Mouse (Mus musculus): ENCODE data around the gene Otop2. TPM values are rescaled to one million over a fixed set of nuclear protein-coding genes. Genes with fewer than 3 reads are reported as not detected.

Gene Otop2
- polyA plus RNA-seq (2021) = not detected

GRCm38 (mm10) chr11:115306863-115307262 lies at the start of gene Otop2:
TSS of gene Otop2 (plus strand) at chr11:115307163.
- TF ChIP-seq CTCF (IDR thresholded peaks at IDR 0.05) = no peak
- no peaks in the 10 kb centered on the region for H3K27me3 ChIP-seq
- in situ Hi-C loops (cut with MboI; ENCODE audit: low pct_unique_long_range_greater_than_20kb) = no loop called here
- DNase-seq (ENCODE audit: low read depth, low spot score) (no peak), ATAC-seq (no peak)
- POLR2A ChIA-PET = no interaction called here
- CTCF ChIA-PET = no interaction called here

- ATAC-seq = no peak
- ChIA-PET POLR2A (no interaction called here), CTCF (interaction anchor here (0.9 kb wide), 1 partner anchor 11 kb away, joined by 3 read pairs; no protein-coding TSS in a partner anchor)
- no peak for DNase-seq (ENCODE audit: low read depth, low spot score)
- TF ChIP-seq CTCF (IDR thresholded peaks at IDR 0.05) = no peak
- in situ Hi-C loops (cut with MboI; ENCODE audit: low pct_unique_long_range_greater_than_20kb) = no loop called here
- H3K27me3 ChIP-seq = peaks cover 39% of the 10 kb centered on the region
Measured at GRCm38 (mm10) chr11:115257775-115258510, 49.0 kb upstream of the Otop2 start.

- ATAC-seq = no peak
Measured at GRCm38 (mm10) chr11:115259134-115259533, 47.8 kb upstream of the Otop2 start.

GRCm38 (mm10) chr11:115262954-115263353 lies 44.0 kb upstream of the Otop2 start:
- CTCF ChIA-PET = interaction anchor here (0.9 to 1.3 kb wide), 2 partner anchors 61 to 102 kb away, joined by 3 to 5 read pairs; no protein-coding TSS in a partner anchor
- H3K27me3 ChIP-seq = peaks cover 61% of the 10 kb centered on the region

More at GRCm38 (mm10) chr11:115259134-115259533, 47.8 kb upstream of the Otop2 start:
- CTCF ChIA-PET = interaction anchor here (1.3 kb wide), 1 partner anchor 10 kb away, joined by 3 read pairs; no protein-coding TSS in a partner anchor
- no peak for DNase-seq (ENCODE audit: low read depth, low spot score)
- in situ Hi-C loops (cut with MboI; ENCODE audit: low pct_unique_long_range_greater_than_20kb) = no loop called here
- TF ChIP-seq CTCF (IDR thresholded peaks at IDR 0.05) = no peak
- POLR2A ChIA-PET = no interaction called here
- peaks cover 50% of the 10 kb centered on the region for H3K27me3 ChIP-seq

GRCm38 (mm10) chr11:115264136-115264861 lies 42.7 kb upstream of the Otop2 start:
- ATAC-seq = no peak
- peaks cover 60% of the 10 kb centered on the region for H3K27me3 ChIP-seq
- DNase-seq (ENCODE audit: low read depth, low spot score) = no peak
- ChIA-PET POLR2A (no interaction called here), CTCF (no interaction called here)
- no peak for TF ChIP-seq CTCF (IDR thresholded peaks at IDR 0.05)
- in situ Hi-C loops (cut with MboI; ENCODE audit: low pct_unique_long_range_greater_than_20kb) = no loop called here

More at GRCm38 (mm10) chr11:115262954-115263353, 44.0 kb upstream of the Otop2 start:
- no peak for TF ChIP-seq CTCF (IDR thresholded peaks at IDR 0.05)
- ATAC-seq = no peak
- POLR2A ChIA-PET = no interaction called here
- DNase-seq (ENCODE audit: low read depth, low spot score) = no peak
- in situ Hi-C loops (cut with MboI; ENCODE audit: low pct_unique_long_range_greater_than_20kb) = no loop called here

GRCm38 (mm10) chr11:115264862-115265668 lies 41.9 kb upstream of the Otop2 start:
- ChIA-PET CTCF (no interaction called here), POLR2A (no interaction called here)
- ATAC-seq (no peak), DNase-seq (ENCODE audit: low read depth, low spot score) (no peak)
- in situ Hi-C loops (cut with MboI; ENCODE audit: low pct_unique_long_range_greater_than_20kb) = no loop called here
- TF ChIP-seq CTCF (IDR thresholded peaks at IDR 0.05) = no peak
- peaks cover 60% of the 10 kb centered on the region for H3K27me3 ChIP-seq

- no peak for ATAC-seq
- ChIA-PET CTCF (interaction anchor here (1.7 kb wide), 1 partner anchor 63 kb away, joined by 7 read pairs; no protein-coding TSS in a partner anchor), POLR2A (interaction anchor here (0.6 kb wide), 1 partner anchor 62 kb away, joined by 4 read pairs; no protein-coding TSS in a partner anchor)
- in situ Hi-C loops (cut with MboI; ENCODE audit: low pct_unique_long_range_greater_than_20kb) = no loop called here
- H3K27me3 ChIP-seq = peaks cover 53% of the 10 kb centered on the region
- TF ChIP-seq CTCF (IDR thresholded peaks at IDR 0.05) = no peak
- DNase-seq (ENCODE audit: low read depth, low spot score) = no peak
Measured at GRCm38 (mm10) chr11:115265771-115266399, 41.1 kb upstream of the Otop2 start.

GRCm38 (mm10) chr11:115266400-115266778 lies 40.6 kb upstream of the Otop2 start:
- in situ Hi-C loops (cut with MboI; ENCODE audit: low pct_unique_long_range_greater_than_20kb) = no loop called here
- no peak for ATAC-seq
- CTCF ChIA-PET = interaction anchor here (1.7 kb wide), 1 partner anchor 64 kb away, joined by 7 read pairs; no protein-coding TSS in a partner anchor
- TF ChIP-seq CTCF (IDR thresholded peaks at IDR 0.05) = no peak
- H3K27me3 ChIP-seq = peaks cover 49% of the 10 kb centered on the region
- POLR2A ChIA-PET = interaction anchor here (0.6 kb wide), 1 partner anchor 62 kb away, joined by 4 read pairs; no protein-coding TSS in a partner anchor
- DNase-seq (ENCODE audit: low read depth, low spot score) = no peak

- TF ChIP-seq CTCF (IDR thresholded peaks at IDR 0.05) = no peak
- H3K27me3 ChIP-seq = peaks cover 43% of the 10 kb centered on the region
- in situ Hi-C loops (cut with MboI; ENCODE audit: low pct_unique_long_range_greater_than_20kb) = no loop called here
- ChIA-PET POLR2A (interaction anchor here (1.5 kb wide), 1 partner anchor 9 kb away, joined by 3 read pairs; the partner anchor contains the start of gene Fdxr), CTCF (interaction anchor here (0.9 to 1.7 kb wide), 2 partner anchors 65 to 79 kb away, joined by 3 to 7 read pairs; no protein-coding TSS in a partner anchor)
- DNase-seq (ENCODE audit: low read depth, low spot score) = no peak
- ATAC-seq = no peak
Measured at GRCm38 (mm10) chr11:115267061-115267883, 39.7 kb upstream of the Otop2 start, which contains the start of gene Grin2c. TSS of gene Grin2c (minus strand) at chr11:115267243.
